In genomic region chr16:21332862-21333222, GRCm38 (mm10) we compare ENCODE assay signal across 8 mouse cellular contexts.
DNase-seq lines count a peak whose midpoint lies in the region; ATAC-seq and TF ChIP-seq lines count a peak whose summit lies in the region.

No protein-coding gene starts in this region.

- TF ChIP-seq POLR2A in lung, adult 2 months (IDR thresholded peaks at IDR 0.05; ENCODE audit: borderline replicate concordance, extremely low read depth, low read depth, low read length) = no peak

- H3K4me2 ChIP-seq in embryonic facial prominence, embryonic 13.5 days = peak overlapping the region; percentile 86
- H3K4me2 ChIP-seq in intestine, postnatal 0 days (replicated peaks; ENCODE audit: low read depth) = peak overlapping the region; percentile 81

- H3K36me3 ChIP-seq in embryonic facial prominence, embryonic 13.5 days = peaks cover 4% of the 10 kb centered on the region; the same call in 1 of the 2 replicates
- no peaks in the 10 kb centered on the region for H3K36me3 ChIP-seq in intestine, postnatal 0 days (ENCODE audit: control insufficient read depth, insufficient read depth)

- peak overlapping the region; percentile 94 for H3K4me3 ChIP-seq in lung, adult 2 months (replicated peaks; ENCODE audit: extremely low read depth, low read depth, low read length)
- peak overlapping the region; percentile 72 for H3K4me3 ChIP-seq in embryonic facial prominence, embryonic 13.5 days
- H3K4me3 ChIP-seq in intestine, postnatal 0 days (ENCODE audit: low read depth, low read length) = peak overlapping the region; percentile 61

- no peak for DNase-seq in lung, adult 2 months
- no peak for DNase-seq in lung, postnatal 10 days
- no peak for DNase-seq in urinary bladder, postnatal 14 days (ENCODE audit: low spot score)
- DNase-seq in thymus, postnatal 25 days = no peak
- no peak for DNase-seq in ovary, postnatal 14 days (ENCODE audit: low spot score)

- H3K4me1 ChIP-seq in lung, adult 2 months (ENCODE audit: control insufficient read depth, insufficient read depth, low read length) = peaks cover 3% of the 10 kb centered on the region
- peaks cover 40% of the 10 kb centered on the region for H3K4me1 ChIP-seq in embryonic facial prominence, embryonic 13.5 days
- H3K4me1 ChIP-seq in intestine, postnatal 0 days (replicated peaks; ENCODE audit: control insufficient read depth, insufficient read depth, low read length) = peaks cover 14% of the 10 kb centered on the region

- H3K27ac ChIP-seq in embryonic facial prominence, embryonic 13.5 days = peak overlapping the region; percentile 94
- H3K27ac ChIP-seq in intestine, postnatal 0 days (ENCODE audit: low read depth, low read length) = peak overlapping the region; percentile 86

- 0% methylated on average over 14 of the region's 14 CpGs for WGBS in lung, adult 2 months
- 2% methylated on average over 14 of the region's 14 CpGs for WGBS in embryonic facial prominence, embryonic 13.5 days
- under 1% methylated on average over 14 of the region's 14 CpGs for WGBS in intestine, postnatal 0 days

- no peak for TF ChIP-seq CTCF in lung, adult 2 months (IDR thresholded peaks at IDR 0.05; ENCODE audit: insufficient read depth, low read length)
- no peak for TF ChIP-seq CTCF in intestine, postnatal 0 days (IDR thresholded peaks at IDR 0.05; ENCODE audit: low read depth)

- ATAC-seq in embryonic facial prominence, embryonic 13.5 days (ENCODE audit: insufficient number of reproducible peaks, insufficient read depth, low FRiP score, low TSS enrichment, low read depth) = peak; percentile 65; the same call in 1 of the 2 replicates
- peak; percentile 12 for ATAC-seq in intestine, postnatal 0 days
- 0 out of 2 replicates have a peak, but pooled peaks have one; percentile 6 for ATAC-seq in neutrophil, adult 5-6 weeks (ENCODE audit: extremely low read depth, insufficient number of reproducible peaks, low FRiP score, poor library complexity, severe bottlenecking)

- H3K27me3 ChIP-seq in embryonic facial prominence, embryonic 13.5 days = no peaks in the 10 kb centered on the region
- no peaks in the 10 kb centered on the region for H3K27me3 ChIP-seq in intestine, postnatal 0 days (replicated peaks; ENCODE audit: control insufficient read depth, insufficient read depth, low read length)

- peak overlapping the region; percentile 85 for H3K9ac ChIP-seq in embryonic facial prominence, embryonic 13.5 days
- peak overlapping the region; percentile 70 for H3K9ac ChIP-seq in intestine, postnatal 0 days (ENCODE audit: low read depth, low read length)

- H3K9me3 ChIP-seq in embryonic facial prominence, embryonic 13.5 days = no peaks in the 10 kb centered on the region
- no peaks in the 10 kb centered on the region for H3K9me3 ChIP-seq in intestine, postnatal 0 days (ENCODE audit: control insufficient read depth)

Comparison
In these comparisons a context has a peak if more than half of its experiments do, and no peak if none do; other contexts are left out.
1. ATAC-seq: peak in every context shown above with its lines; median percentile 65 in embryonic facial prominence, embryonic 13.5 days; 12 in intestine, postnatal 0 days; 6 in neutrophil, adult 5-6 weeks.